Mouse (Mus musculus) layer of hippocampus, adult 2 months (tissue): ENCODE data around the gene Ceacam15. TPM values are rescaled to one million over a fixed set of nuclear protein-coding genes. Genes with fewer than 3 reads are reported as not detected.
"Not testable (repeated sequence)": the region's sequence is repeated elsewhere in the genome, so short reads cannot be mapped to it uniquely, and the experiment has no call there.

ENCODE experiments used
- DNase-seq, 2 experiments: peaks; one replicate each; pipeline ENCODE4 v3.0.0; 2022; ENCODE audit warnings: low spot score in 2 of 2
- H3K27ac ChIP-seq: fragments of 200-600 bp; 2 replicates; pipeline ENCODE4 v1.8.1; 2022
- H3K4me3 ChIP-seq: fragments of 200-600 bp; 2 replicates; pipeline ENCODE4 v1.8.1; 2022; ENCODE audit warnings: mild to moderate bottlenecking
- CTCF ChIP-seq: fragments of 200-600 bp; conservative IDR thresholded peaks from 2 replicates; pipeline ENCODE4 v1.8.1; 2022; ENCODE audit warnings: antibody characterized with exemption, mild to moderate bottlenecking, moderate library complexity
- long read RNA-seq, 2 experiments: library from polyadenylated mRNA; stranded (forward); transcript quantifications; one replicate each; pipeline ENCODE4 v2.0.0; 2021; ENCODE audit warnings: borderline mapping rate in 2 of 2
- total RNA-seq, 2 experiments: library from RNA; stranded (reverse); gene quantifications; 2 replicates each; pipeline ENCODE4 v1.2.3; 2021

The Ceacam15 gene
- not detected for total RNA-seq
- long read RNA-seq, experiment 1, result 0 reads
- long read RNA-seq, experiment 2, result 0 reads

- no peak within 1 kb of the TSS for H3K27ac ChIP-seq
- no peak for DNase-seq
- no peak within 1 kb of the TSS for H3K4me3 ChIP-seq
- no peak for TF ChIP-seq CTCF
Observed at GRCm38 (mm10) chr7:16675605-16676004, at the start of gene Ceacam15. Gene Ceacam15 (minus strand): TSS chr7:16675705.

- not testable (repeated sequence) for H3K4me3 ChIP-seq, DNase-seq, H3K27ac ChIP-seq
Observed at GRCm38 (mm10) chr7:16722490-16722889, 47.0 kb upstream of the Ceacam15 start.

- Histone ChIP-seq H3K4me3 (no peak within 1 kb of the TSS), H3K27ac (no peak within 1 kb of the TSS)
- TF ChIP-seq CTCF, result no peak
- DNase-seq, result no peak
Observed at GRCm38 (mm10) chr7:16721629-16722028, 46.1 kb upstream of the Ceacam15 start, which contains the start of gene Ceacam9. Gene Ceacam9 (plus strand): TSS chr7:16721929.

- DNase-seq, H3K4me3 ChIP-seq, H3K27ac ChIP-seq: not testable (repeated sequence)
Observed at GRCm38 (mm10) chr7:16716456-16717152, 41.1 kb upstream of the Ceacam15 start.

GRCm38 (mm10) chr7:16712633-16713415 lies 37.3 kb upstream of the Ceacam15 start:
- no peak for DNase-seq
- no peak overlapping the region for H3K4me3 ChIP-seq
- H3K27ac ChIP-seq, result no peak overlapping the region
- 0 out of 2 replicates have a peak, but pooled peaks have one; percentile 8 for TF ChIP-seq CTCF

GRCm38 (mm10) chr7:16710604-16711003 lies 35.1 kb upstream of the Ceacam15 start:
- peak; percentile 47 for TF ChIP-seq CTCF
- Histone ChIP-seq H3K4me3 (no peak overlapping the region), H3K27ac (no peak overlapping the region)
- DNase-seq, result no peak

- DNase-seq, result no peak
- H3K4me3 ChIP-seq, result no peak overlapping the region
- TF ChIP-seq CTCF, result no peak
- no peak overlapping the region for H3K27ac ChIP-seq
Observed at GRCm38 (mm10) chr7:16708244-16708643, 32.7 kb upstream of the Ceacam15 start.

GRCm38 (mm10) chr7:16706385-16706784 lies 30.9 kb upstream of the Ceacam15 start:
- TF ChIP-seq CTCF, result no peak
- Histone ChIP-seq H3K4me3 (no peak overlapping the region), H3K27ac (no peak overlapping the region)
- DNase-seq, result peak; percentile 17 to 24

GRCm38 (mm10) chr7:16700583-16700982 lies 25.1 kb upstream of the Ceacam15 start:
- TF ChIP-seq CTCF, result no peak
- no peak overlapping the region for H3K4me3 ChIP-seq
- no peak for DNase-seq
- no peak overlapping the region for H3K27ac ChIP-seq

- no peak overlapping the region for H3K4me3 ChIP-seq
- H3K27ac ChIP-seq, result no peak overlapping the region
- peak; percentile 65 for TF ChIP-seq CTCF
- no peak for DNase-seq
Observed at GRCm38 (mm10) chr7:16699042-16699441, 23.5 kb upstream of the Ceacam15 start.

- TF ChIP-seq CTCF, result peak; percentile 78
- peak in 1 of 2 experiments; percentile 39 for DNase-seq
Observed at GRCm38 (mm10) chr7:16695025-16695424, 19.5 kb upstream of the Ceacam15 start.

GRCm38 (mm10) chr7:16689196-16689595 lies 13.7 kb upstream of the Ceacam15 start:
- no peak for DNase-seq
- TF ChIP-seq CTCF, result no peak
- no peak overlapping the region for H3K27ac ChIP-seq
- no peak overlapping the region for H3K4me3 ChIP-seq

More at GRCm38 (mm10) chr7:16695025-16695424, 19.5 kb upstream of the Ceacam15 start:
- no peak overlapping the region for H3K4me3 ChIP-seq
- no peak overlapping the region for H3K27ac ChIP-seq

- not testable (repeated sequence) for H3K4me3 ChIP-seq, H3K27ac ChIP-seq, DNase-seq
Observed at GRCm38 (mm10) chr7:16680194-16680593, 4.7 kb upstream of the Ceacam15 start.

GRCm38 (mm10) chr7:16674699-16675098 lies 806 bp downstream of the Ceacam15 start:
- DNase-seq, H3K4me3 ChIP-seq, H3K27ac ChIP-seq: not testable (repeated sequence)
